Mouse (Mus musculus) heart, adult 9 months (tissue): ENCODE data around the gene Tnip3.
A peak's percentile ranks its signal among the peaks of the same experiment; 100 is the strongest.

Experiments
- DNase-seq, 2 experiments: peaks; one replicate each; pipeline ENCODE4 v3.0.0; 2022; ENCODE audit warnings: low spot score in 2 of 2

Gene Tnip3

DNA sequence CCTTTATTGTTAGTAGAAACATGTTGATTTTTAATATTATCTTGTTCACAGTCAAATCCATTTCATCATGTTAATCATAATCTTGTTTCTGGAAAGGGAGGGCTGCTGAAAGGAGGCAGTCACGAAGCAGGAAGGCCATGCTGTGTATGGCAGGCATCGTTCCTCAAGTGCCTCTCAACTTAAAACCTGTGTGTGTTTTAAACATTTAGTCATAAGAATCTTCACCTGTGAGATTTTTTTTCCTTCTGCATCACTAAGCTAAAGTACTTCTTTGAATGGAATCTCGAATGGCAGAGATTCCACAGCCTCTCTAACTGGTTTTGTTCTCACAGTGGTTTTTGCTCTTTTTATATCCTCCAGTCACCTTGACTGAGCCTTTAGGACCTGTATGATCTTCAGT, 121.3 kb downstream of the Tnip3 start:
- DNase-seq = no peak

DNA sequence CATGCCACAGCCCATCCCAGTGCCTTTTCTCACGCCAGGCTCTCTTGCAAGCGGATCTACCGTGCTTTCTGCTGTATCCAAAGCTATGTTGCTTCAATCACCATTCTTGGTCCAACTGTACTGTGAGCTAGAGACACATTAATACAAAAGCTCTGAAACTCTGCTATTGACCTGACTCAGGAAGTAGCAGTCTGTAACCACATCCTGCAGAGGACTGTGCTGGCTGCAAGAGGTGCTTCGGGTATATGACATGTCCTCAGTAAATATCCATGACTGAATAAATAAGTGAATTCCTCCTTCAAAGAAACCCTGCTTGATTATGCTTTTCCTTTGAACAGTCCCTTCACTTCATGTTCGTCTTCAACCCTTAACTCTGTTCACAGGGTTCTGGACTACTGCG, 122.6 kb downstream of the Tnip3 start:
- no peak for DNase-seq

DNA sequence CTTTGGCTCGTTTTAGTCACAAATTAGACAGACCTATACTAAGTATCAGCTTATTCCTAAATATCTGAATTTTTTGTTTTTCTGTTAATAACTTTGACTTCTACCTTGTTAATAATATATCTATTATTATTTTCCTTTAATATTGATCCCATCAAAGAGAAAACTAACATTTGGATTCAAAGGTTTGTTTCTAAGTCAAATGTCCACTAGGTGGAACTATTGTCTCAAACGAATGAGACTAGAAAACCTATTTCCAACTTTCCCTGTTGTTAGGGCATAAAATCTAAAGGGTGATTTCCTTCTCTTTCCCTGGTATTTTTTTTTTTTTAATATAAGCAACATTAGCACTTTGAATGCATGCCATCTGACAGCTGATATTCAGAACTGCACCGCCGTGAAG, 126.3 kb downstream of the Tnip3 start:
- DNase-seq = no peak

DNA sequence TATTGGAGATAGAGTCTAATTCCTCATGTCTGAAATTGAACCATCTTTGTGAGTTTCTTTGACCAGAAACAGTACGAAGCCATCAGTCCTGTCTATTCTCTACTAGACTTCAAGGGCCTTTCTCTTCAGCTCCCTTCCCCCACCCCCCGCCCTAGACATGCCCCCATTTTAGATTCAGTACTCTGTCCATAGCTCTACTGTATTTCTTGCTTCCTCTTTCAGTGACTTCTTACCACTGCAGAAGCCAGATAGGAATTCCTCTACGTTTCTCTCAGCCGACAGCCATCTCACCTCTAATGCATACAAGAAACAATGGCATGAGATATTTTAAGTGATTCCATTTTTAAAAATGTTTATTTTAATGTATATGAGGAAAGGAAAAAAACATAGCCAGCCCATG, 136.2 kb downstream of the Tnip3 start:
- DNase-seq = no peak

DNA sequence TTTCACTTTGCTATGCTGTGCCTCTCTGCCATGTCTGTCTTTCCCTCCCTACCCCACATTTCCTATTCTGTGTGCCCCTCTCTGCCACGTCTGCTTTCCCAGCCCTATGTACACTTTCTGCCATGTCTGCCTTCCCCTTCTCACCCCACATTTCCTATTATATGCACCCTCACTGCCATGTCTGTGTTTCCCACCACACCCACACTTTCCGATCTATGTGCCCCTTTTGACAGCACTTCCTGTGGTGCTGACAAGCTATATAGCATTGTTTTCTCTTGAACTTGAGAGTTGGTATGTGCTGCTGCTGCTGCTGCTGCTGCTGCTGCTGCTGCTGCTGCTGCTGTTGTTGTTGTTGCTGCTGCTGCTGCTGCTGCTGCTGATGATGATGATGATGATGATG, 136.9 kb downstream of the Tnip3 start:
- DNase-seq = no peak

DNA sequence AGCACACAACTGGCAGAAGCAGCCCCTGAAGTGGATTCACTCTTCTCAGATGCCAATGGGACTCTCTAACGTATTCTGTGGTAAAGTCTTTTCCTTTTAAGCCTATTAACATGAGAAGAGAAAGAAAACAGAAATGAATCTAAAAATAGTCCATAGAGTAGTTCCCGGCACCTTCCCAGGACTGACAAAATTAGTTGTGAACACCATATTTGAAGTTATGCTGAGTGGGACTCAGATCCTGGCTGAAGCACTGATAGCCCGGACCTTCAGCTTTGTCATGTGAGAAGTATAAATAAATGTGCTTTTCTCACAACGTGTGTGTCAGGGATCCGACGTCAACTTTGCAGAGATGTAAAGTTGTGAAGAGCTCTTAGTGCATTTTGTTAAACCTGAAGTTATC, 138.9 kb downstream of the Tnip3 start:
- DNase-seq = no peak

DNA sequence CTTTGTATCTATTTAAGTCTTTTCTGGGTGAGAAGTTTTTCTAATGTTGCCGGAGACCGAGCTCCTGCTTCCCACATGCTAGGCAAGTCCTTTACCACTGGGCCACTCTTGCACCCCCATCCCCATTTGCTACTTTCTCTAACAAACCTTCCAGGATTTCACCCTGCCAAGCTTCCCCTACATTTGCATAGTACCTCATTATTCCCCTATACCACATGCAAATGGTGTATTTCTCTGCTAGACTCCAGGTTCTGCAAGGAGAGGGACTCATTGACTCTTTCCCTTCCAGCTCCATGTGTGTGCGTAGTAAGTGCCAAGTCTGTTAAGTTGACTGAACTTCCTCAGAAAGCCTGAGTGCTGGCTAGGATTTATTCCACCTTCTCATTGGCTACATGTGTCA, 141.2 kb downstream of the Tnip3 start:
- DNase-seq = no peak

DNA sequence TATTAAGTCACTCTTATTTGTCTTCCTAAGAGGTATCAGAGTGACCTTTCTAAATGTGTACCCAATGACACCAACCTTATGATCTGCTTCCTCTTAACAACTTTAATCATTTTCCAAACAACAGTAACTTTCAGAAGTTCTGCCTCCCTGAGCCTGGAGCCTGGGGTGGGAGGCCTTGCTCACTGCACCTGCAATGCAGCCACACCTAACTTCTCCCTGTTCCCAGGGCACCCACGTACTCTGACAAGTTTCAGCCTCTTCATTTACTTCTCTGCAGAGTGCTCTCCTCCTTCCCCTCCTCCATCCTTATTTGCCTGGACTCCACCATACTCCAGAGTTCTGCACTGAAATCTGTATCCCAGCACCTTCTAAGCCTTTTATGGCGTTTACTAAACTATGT, 144.9 kb downstream of the Tnip3 start:
- no peak for DNase-seq

DNA sequence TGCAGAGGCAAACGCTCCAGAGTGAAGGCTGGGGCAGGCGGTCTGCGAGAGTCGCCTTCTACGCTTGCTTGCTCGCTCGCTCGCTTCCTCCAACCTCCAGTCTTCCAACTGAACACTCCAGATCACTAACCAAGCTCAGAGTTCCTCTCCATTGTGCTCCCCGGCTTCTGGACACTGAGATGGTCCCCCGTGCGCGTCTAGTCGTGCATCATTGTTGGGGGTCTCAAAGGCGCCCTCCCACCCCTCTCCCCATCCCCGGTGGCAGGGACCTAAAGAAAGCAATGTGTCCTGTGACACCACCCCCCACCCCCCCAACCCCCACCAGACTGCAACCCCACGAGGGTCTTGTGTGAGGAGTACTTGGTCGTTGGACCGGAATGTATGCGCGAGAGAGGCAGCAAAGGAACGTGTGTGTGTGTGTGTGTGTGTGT, 145.9 kb downstream of the Tnip3 start:
- DNase-seq = no peak

DNA sequence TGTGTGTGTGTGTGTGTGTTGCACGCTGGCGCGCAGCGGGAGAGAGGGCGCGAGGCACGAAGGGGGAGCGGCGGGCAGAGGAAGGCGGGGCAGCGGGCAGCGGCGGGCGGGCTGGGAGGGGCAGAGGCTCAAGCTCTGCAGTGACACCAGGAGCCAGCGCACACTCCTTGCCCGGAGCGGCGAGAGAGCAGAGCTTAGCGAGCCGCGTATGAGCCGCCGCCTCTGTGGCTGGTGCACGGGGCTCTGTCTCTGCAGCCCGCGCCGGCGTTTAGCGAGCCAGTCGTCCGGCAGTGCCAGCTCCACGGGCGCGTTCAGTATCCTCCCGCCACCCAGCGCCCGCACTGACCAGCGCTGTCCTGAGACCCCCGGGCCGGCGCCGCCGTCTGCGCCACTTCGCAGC, 146.3 kb downstream of the Tnip3 start, which contains the start of gene Ndnf:
Gene Ndnf, plus strand, starts transcription at position 140 of the 400 bp plus-strand sequence.
- DNase-seq = peak; percentile 29 to 43

DNA sequence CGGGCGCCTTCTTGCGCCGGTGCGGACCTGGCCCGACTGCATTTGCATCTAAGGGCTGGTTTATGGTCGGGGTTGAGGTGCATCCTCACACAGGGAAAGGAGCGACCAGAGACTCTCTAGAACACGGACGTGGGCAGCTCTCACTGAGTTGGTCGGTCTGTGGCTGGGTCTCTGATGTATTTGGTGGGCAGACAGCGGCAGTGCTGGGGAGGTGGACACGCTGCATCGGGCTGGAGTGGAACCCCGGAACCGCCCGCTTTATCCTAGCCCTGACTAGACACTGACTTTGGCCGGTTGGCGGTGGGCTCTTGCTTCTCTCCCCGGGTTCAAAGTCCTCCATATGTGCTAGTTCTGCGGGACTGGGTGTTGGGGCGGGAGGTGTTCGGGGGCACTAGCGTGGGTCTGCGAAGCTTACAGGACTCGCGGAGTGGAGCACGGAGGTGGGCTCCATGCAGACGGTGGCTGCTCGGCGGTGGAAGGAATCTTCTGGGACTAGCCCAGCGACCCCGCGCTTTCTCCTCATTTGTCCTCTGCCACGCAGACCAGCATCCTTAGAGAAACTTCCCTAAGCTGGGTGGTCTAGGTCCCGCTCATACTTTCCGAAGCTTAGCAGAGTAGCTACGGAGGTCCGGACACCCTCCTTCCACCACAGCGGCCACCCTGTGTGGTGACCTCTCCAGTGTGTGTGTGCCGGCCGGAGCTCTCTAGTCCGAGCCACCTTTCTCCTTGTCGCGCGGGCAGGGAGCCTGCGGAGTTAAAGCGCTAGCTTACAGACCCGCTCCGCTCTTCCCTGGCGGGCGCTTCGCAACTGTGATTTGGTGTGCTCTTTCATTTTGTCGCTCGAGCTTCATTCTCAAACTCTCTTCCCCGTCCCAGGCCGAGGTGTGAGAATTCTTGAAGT, 147.3 kb downstream of the Tnip3 start:
- DNase-seq = peak; percentile 2 to 4
